Mouse (Mus musculus) heart, embryonic 16.5 days (tissue): ENCODE data around the gene Trem2. TPM values are rescaled to one million over a fixed set of nuclear protein-coding genes. Genes with fewer than 3 reads are reported as not detected.
"Not testable (repeated sequence)": the region's sequence is repeated elsewhere in the genome, so short reads cannot be mapped to it uniquely, and the experiment has no call there.

Source experiments
- ATAC-seq: fragments of 200-750 bp; cut with Nextera tagmentation; replicated peaks from 2 replicates; pipeline ENCODE4 v1.8.0; 2017; ENCODE audit warnings: moderate number of reproducible peaks; ENCODE audit not compliant: insufficient read depth, low FRiP score; ENCODE audit errors: extremely low read depth
- H3K27ac ChIP-seq: fragments of 300-500 bp; sonication (generic); 2 replicates; pipeline ENCODE4 v1.5.1; 2014; ENCODE audit warnings: mild to moderate bottlenecking, low read length, control low read depth, moderate library complexity
- H3K27me3 ChIP-seq: fragments of 300-500 bp; sonication (generic); 2 replicates; pipeline ENCODE4 v1.6.1; 2014; ENCODE audit warnings: low read length, mixed read lengths; ENCODE audit not compliant: control insufficient read depth, insufficient read depth
- H3K36me3 ChIP-seq: fragments of 300-500 bp; sonication (generic); 2 replicates; pipeline ENCODE4 v1.6.1; 2014; ENCODE audit not compliant: control insufficient read depth, insufficient read depth
- H3K4me1 ChIP-seq: fragments of 300-500 bp; sonication (generic); 2 replicates; pipeline ENCODE4 v1.6.1; 2014; ENCODE audit warnings: low read length, mixed read lengths; ENCODE audit not compliant: control insufficient read depth, insufficient read depth
- H3K4me2 ChIP-seq: fragments of 300-500 bp; sonication (generic); 2 replicates; pipeline ENCODE4 v1.6.1; 2014; ENCODE audit warnings: low read depth, mild to moderate bottlenecking, control low read depth, low read length
- H3K4me3 ChIP-seq: fragments of 300-500 bp; sonication (generic); 2 replicates; pipeline ENCODE4 v1.5.1; 2014; ENCODE audit warnings: mild to moderate bottlenecking, control low read depth, low read length
- H3K9ac ChIP-seq: fragments of 300-500 bp; sonication (generic); 2 replicates; pipeline ENCODE4 v1.6.1; 2014; ENCODE audit warnings: low read length, control low read depth
- H3K9me3 ChIP-seq: fragments of 300-500 bp; sonication (generic); replicated peaks from 2 replicates; pipeline ENCODE4 v1.6.1; 2016; ENCODE audit warnings: low read length; ENCODE audit not compliant: control insufficient read depth
- WGBS: fragments of 180-500 bp; shearing (Covaris S2); extraction: QIAGEN DNeasy Blood & Tissue Kit; methylation state at CpG from one replicate; pipeline ENCODE4 v1.1.7; 2014; 5-methylcytosine and 5-hydroxymethylcytosine counted together
- polyA plus RNA-seq: library from polyadenylated mRNA; unstranded; fragments of >200 nt; fragmentation: Nextera tagmentation; extraction: Ambion mirVana; gene quantifications from 2 replicates; pipeline ENCODE4 v1.2.1, GENCODE M21; 2015

Trem2 gene
- polyA plus RNA-seq, result 2.3 and 2.9 TPM in 2 replicates

- ATAC-seq, result no peak
- H3K4me2 ChIP-seq, result no peak within 1 kb of the TSS
- 66% methylated on average over 5 of the region's 5 CpGs for WGBS
- no peak within 1 kb of the TSS for H3K4me3 ChIP-seq
- no peak within 1 kb of the TSS for H3K27ac ChIP-seq
- H3K9me3 ChIP-seq, result no peaks in the 10 kb centered on the region
- H3K36me3 ChIP-seq, result no peaks in the 10 kb centered on the region
- H3K9ac ChIP-seq, result no peak within 1 kb of the TSS
- H3K27me3 ChIP-seq, result no peaks in the 10 kb centered on the region
- no peaks in the 10 kb centered on the region for H3K4me1 ChIP-seq
These were observed at the start of gene Trem2 for GRCm38 (mm10) chr17:48346231-48346630. Trem2 (plus strand) TSS chr17:48346401.

GRCm38 (mm10) chr17:48299203-48299602, 47.0 kb upstream of the Trem2 start, which contains the start of gene Treml2:
Treml2 (plus strand) TSS chr17:48299498.
- Histone ChIP-seq H3K4me1 (no peaks in the 10 kb centered on the region), H3K36me3 (no peaks in the 10 kb centered on the region), H3K9me3 (no peaks in the 10 kb centered on the region), H3K9ac (no peak within 1 kb of the TSS), H3K27me3 (no peaks in the 10 kb centered on the region), H3K27ac (peak within 1 kb of the TSS; percentile 27; the same call in 1 of the 2 replicates), H3K4me2 (peak within 1 kb of the TSS; percentile 37), H3K4me3 (peak within 1 kb of the TSS; percentile 37)
- 30% methylated on average over 3 of the region's 4 CpGs for WGBS
- no peak for ATAC-seq

- ATAC-seq, result no peak
- Histone ChIP-seq H3K27ac (peak overlapping the region; percentile 27; the same call in 1 of the 2 replicates), H3K4me3 (no peak overlapping the region), H3K4me2 (peak overlapping the region; percentile 12; the same call in 1 of the 2 replicates), H3K4me1 (no peaks in the 10 kb centered on the region), H3K36me3 (no peaks in the 10 kb centered on the region), H3K27me3 (no peaks in the 10 kb centered on the region), H3K9me3 (no peaks in the 10 kb centered on the region), H3K9ac (no peak overlapping the region)
- 43% methylated on average over 7 of the region's 7 CpGs for WGBS
These were observed 46.4 kb upstream of the Trem2 start for GRCm38 (mm10) chr17:48299756-48300155.

GRCm38 (mm10) chr17:48300199-48300598, 46.0 kb upstream of the Trem2 start:
- Histone ChIP-seq H3K27me3 (no peaks in the 10 kb centered on the region), H3K9me3 (no peaks in the 10 kb centered on the region), H3K4me1 (no peaks in the 10 kb centered on the region), H3K9ac (no peak overlapping the region), H3K4me3 (peak overlapping the region; percentile 37), H3K4me2 (peak overlapping the region; percentile 37), H3K27ac (peak overlapping the region; percentile 68), H3K36me3 (no peaks in the 10 kb centered on the region)
- WGBS, result 62% methylated on average over 7 of the region's 7 CpGs
- peak; percentile 66; the same call in 1 of the 2 replicates for ATAC-seq

GRCm38 (mm10) chr17:48300861-48301260, 45.3 kb upstream of the Trem2 start:
- peak; percentile 49; the same call in 1 of the 2 replicates for ATAC-seq
- no peak overlapping the region for H3K9ac ChIP-seq
- H3K9me3 ChIP-seq, result no peaks in the 10 kb centered on the region
- peak overlapping the region; percentile 37 for H3K4me2 ChIP-seq
- 65% methylated on average over 9 of the region's 9 CpGs for WGBS
- peak overlapping the region; percentile 68 for H3K27ac ChIP-seq
- no peaks in the 10 kb centered on the region for H3K27me3 ChIP-seq
- peak overlapping the region; percentile 37 for H3K4me3 ChIP-seq
- no peaks in the 10 kb centered on the region for H3K36me3 ChIP-seq
- no peaks in the 10 kb centered on the region for H3K4me1 ChIP-seq

GRCm38 (mm10) chr17:48301792-48302191, 44.4 kb upstream of the Trem2 start:
- H3K9me3 ChIP-seq, result no peaks in the 10 kb centered on the region
- no peaks in the 10 kb centered on the region for H3K27me3 ChIP-seq
- no peaks in the 10 kb centered on the region for H3K36me3 ChIP-seq
- no peak overlapping the region for H3K4me2 ChIP-seq
- no peak overlapping the region for H3K27ac ChIP-seq
- no peak overlapping the region for H3K4me3 ChIP-seq
- no peak for ATAC-seq
- no peak overlapping the region for H3K9ac ChIP-seq
- no peaks in the 10 kb centered on the region for H3K4me1 ChIP-seq
- WGBS, result 80% methylated on average over 5 of the region's 5 CpGs

GRCm38 (mm10) chr17:48312124-48312523, 34.1 kb upstream of the Trem2 start:
- 62% methylated on average over 2 of the region's 2 CpGs for WGBS
- Histone ChIP-seq H3K9me3 (no peaks in the 10 kb centered on the region), H3K4me3 (no peak overlapping the region), H3K4me2 (no peak overlapping the region), H3K36me3 (no peaks in the 10 kb centered on the region), H3K27me3 (no peaks in the 10 kb centered on the region), H3K27ac (no peak overlapping the region), H3K4me1 (no peaks in the 10 kb centered on the region), H3K9ac (no peak overlapping the region)
- no peak for ATAC-seq

GRCm38 (mm10) chr17:48315905-48316579, 30.2 kb upstream of the Trem2 start, which contains the start of gene B430306N03Rik:
B430306N03Rik (plus strand) TSS chr17:48316141.
- not testable (repeated sequence) for H3K36me3 ChIP-seq, H3K4me3 ChIP-seq, H3K27me3 ChIP-seq, ATAC-seq, H3K4me2 ChIP-seq, H3K27ac ChIP-seq, H3K9ac ChIP-seq, H3K4me1 ChIP-seq, H3K9me3 ChIP-seq
- 78% methylated on average over 3 of the region's 3 CpGs for WGBS

GRCm38 (mm10) chr17:48318686-48319085, 27.5 kb upstream of the Trem2 start:
- 91% methylated on average over 1 of the region's 1 CpGs for WGBS
- Histone ChIP-seq H3K4me1 (no peaks in the 10 kb centered on the region), H3K4me3 (no peak overlapping the region), H3K36me3 (no peaks in the 10 kb centered on the region), H3K9ac (no peak overlapping the region), H3K9me3 (no peaks in the 10 kb centered on the region), H3K27ac (no peak overlapping the region), H3K4me2 (no peak overlapping the region), H3K27me3 (no peaks in the 10 kb centered on the region)
- no peak for ATAC-seq
